Mouse (Mus musculus) midbrain, embryonic 14.5 days (tissue): ENCODE measurements around the gene Cdkl4. TPM values are rescaled to one million over a fixed set of nuclear protein-coding genes. Genes with fewer than 3 reads are reported as not detected.

Experiments used
- ATAC-seq: fragments of 200-750 bp; cut with Nextera tagmentation; 2 replicates; pipeline ENCODE4 v1.8.0; 2017; ENCODE audit warnings: moderate number of reproducible peaks, moderate library complexity; ENCODE audit not compliant: low FRiP score, low TSS enrichment
- DNase-seq: peaks from one replicate; pipeline ENCODE4 v3.0.0-alpha.2; 2015
- H3K27ac ChIP-seq: fragments of 300-500 bp; sonication (generic); replicated peaks from 2 replicates; pipeline ENCODE4 v1.5.1; 2014; ENCODE audit warnings: mild to moderate bottlenecking, low read depth, low read length, moderate library complexity
- H3K27me3 ChIP-seq: fragments of 300-500 bp; sonication (generic); 2 replicates; pipeline ENCODE4 v1.6.1; 2014; ENCODE audit warnings: low read length, control low read depth, mixed read lengths; ENCODE audit not compliant: control insufficient read depth, insufficient read depth
- H3K36me3 ChIP-seq: fragments of 300-500 bp; sonication (generic); 2 replicates; pipeline ENCODE4 v1.6.1; 2014; ENCODE audit warnings: low read length, control low read depth; ENCODE audit not compliant: control insufficient read depth, insufficient read depth
- H3K4me1 ChIP-seq: fragments of 300-500 bp; sonication (generic); 2 replicates; pipeline ENCODE4 v1.6.1; 2014; ENCODE audit warnings: mild to moderate bottlenecking, antibody characterized with exemption, low read length, control low read depth; ENCODE audit not compliant: control insufficient read depth, insufficient read depth
- H3K4me2 ChIP-seq: fragments of 300-500 bp; sonication (generic); 2 replicates; pipeline ENCODE4 v1.6.1; 2014; ENCODE audit warnings: mild to moderate bottlenecking, low read length, moderate library complexity
- H3K4me3 ChIP-seq: fragments of 300-500 bp; sonication (generic); replicated peaks from 2 replicates; pipeline ENCODE4 v1.5.1; 2014; ENCODE audit warnings: low read depth, low read length
- H3K9ac ChIP-seq: fragments of 300-500 bp; sonication (generic); replicated peaks from 2 replicates; pipeline ENCODE4 v1.6.1; 2014; ENCODE audit warnings: mild to moderate bottlenecking, low read length, moderate library complexity
- H3K9me3 ChIP-seq: fragments of 300-500 bp; sonication (generic); 2 replicates; pipeline ENCODE4 v1.6.1; 2016; ENCODE audit warnings: low read length, control low read depth, mixed read lengths; ENCODE audit not compliant: control insufficient read depth
- WGBS: fragments of 180-500 bp; shearing (Covaris S2); extraction: QIAGEN DNeasy Blood & Tissue Kit; methylation state at CpG from one replicate; pipeline ENCODE4 v1.1.7; 2014; 5-methylcytosine and 5-hydroxymethylcytosine counted together
- polyA plus RNA-seq: library from polyadenylated mRNA; unstranded; fragments of >200 nt; fragmentation: Nextera tagmentation; extraction: Ambion mirVana; gene quantifications from 2 replicates; pipeline ENCODE4 v1.2.1, GENCODE M21; 2014

Cdkl4 gene
- polyA plus RNA-seq, 1 experiment from 2014 or later = 3.2 TPM

DNA sequence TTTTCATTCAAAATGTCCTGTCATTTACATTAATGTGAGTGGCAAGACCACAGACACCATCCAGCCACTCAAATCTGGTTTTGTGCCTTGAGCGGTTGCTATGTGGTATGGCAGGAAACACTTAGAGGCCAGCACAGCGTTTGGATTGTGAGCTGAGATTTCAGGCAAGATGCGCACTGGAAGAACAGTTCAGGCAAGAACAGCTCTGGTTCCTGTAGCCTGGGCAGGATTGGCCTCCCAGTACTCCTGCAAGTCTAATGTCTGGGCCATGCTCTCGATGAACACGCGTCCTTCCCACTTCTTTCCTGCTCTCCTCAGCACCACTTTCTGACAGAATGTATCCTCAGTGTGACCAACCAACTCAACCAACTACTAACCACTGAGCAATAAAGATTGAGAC is 5.4 kb upstream of the Cdkl4 start:
- peaks cover 49% of the 10 kb centered on the region for H3K36me3 ChIP-seq
- WGBS = 99% methylated on average over 6 of the region's 6 CpGs
- no peak overlapping the region for H3K9ac ChIP-seq
- H3K4me2 ChIP-seq = no peak overlapping the region
- no peak overlapping the region for H3K27ac ChIP-seq
- H3K4me3 ChIP-seq = no peak overlapping the region
- peaks cover 2% of the 10 kb centered on the region; the same call in 1 of the 2 replicates for H3K27me3 ChIP-seq
- DNase-seq (no peak), ATAC-seq (no peak)
- H3K4me1 ChIP-seq = no peaks in the 10 kb centered on the region
- no peaks in the 10 kb centered on the region for H3K9me3 ChIP-seq

GRCm38 (mm10) chr17:80579901-80580300 is 2.3 kb upstream of the Cdkl4 start:
- Histone ChIP-seq H3K9ac (no peak overlapping the region), H3K27me3 (peaks cover 3% of the 10 kb centered on the region; the same call in 1 of the 2 replicates), H3K36me3 (peaks cover 39% of the 10 kb centered on the region), H3K4me3 (no peak overlapping the region), H3K9me3 (no peaks in the 10 kb centered on the region), H3K4me1 (peaks cover 7% of the 10 kb centered on the region), H3K27ac (no peak overlapping the region), H3K4me2 (no peak overlapping the region)
- 78% methylated on average over 6 of the region's 6 CpGs for WGBS
- DNase-seq (no peak), ATAC-seq (no peak)

GRCm38 (mm10) chr17:80579089-80579488 is 1.5 kb upstream of the Cdkl4 start:
- ATAC-seq (no peak), DNase-seq (no peak)
- Histone ChIP-seq H3K36me3 (peaks cover 31% of the 10 kb centered on the region), H3K4me2 (no peak overlapping the region), H3K4me1 (peaks cover 7% of the 10 kb centered on the region), H3K27ac (no peak overlapping the region), H3K9me3 (no peaks in the 10 kb centered on the region), H3K9ac (no peak overlapping the region), H3K4me3 (no peak overlapping the region), H3K27me3 (peaks cover 3% of the 10 kb centered on the region; the same call in 1 of the 2 replicates)
- 89% methylated on average over 9 of the region's 9 CpGs for WGBS

DNA sequence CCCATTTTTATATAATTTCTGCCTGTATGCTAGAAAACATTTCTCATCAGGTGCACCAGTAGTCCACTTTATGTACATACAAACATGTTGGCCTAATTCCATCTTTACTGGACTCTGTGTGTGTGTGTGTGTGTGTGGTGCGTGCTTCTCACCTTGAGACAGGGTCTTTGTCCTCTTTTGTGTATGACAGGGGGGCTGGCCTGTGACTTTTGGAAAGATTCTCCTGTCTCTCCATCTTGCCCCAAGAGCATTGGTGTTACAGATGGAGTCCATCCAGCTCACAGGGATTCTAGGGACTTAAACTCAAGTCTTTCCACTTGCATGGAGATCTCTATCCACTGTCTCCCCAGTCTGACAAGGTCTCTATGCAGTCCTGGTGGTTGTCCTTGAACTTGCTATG is 428 bp upstream of the Cdkl4 start:
- peaks cover 7% of the 10 kb centered on the region for H3K4me1 ChIP-seq
- H3K4me3 ChIP-seq = no peak overlapping the region
- H3K4me2 ChIP-seq = peak overlapping the region; percentile 94; the same call in 1 of the 2 replicates
- peaks cover 3% of the 10 kb centered on the region; the same call in 1 of the 2 replicates for H3K27me3 ChIP-seq
- H3K27ac ChIP-seq = no peak overlapping the region
- H3K9ac ChIP-seq = no peak overlapping the region
- H3K9me3 ChIP-seq = no peaks in the 10 kb centered on the region
- ATAC-seq (no peak), DNase-seq (no peak)
- 95% methylated on average over 1 of the region's 1 CpGs for WGBS
- peaks cover 22% of the 10 kb centered on the region for H3K36me3 ChIP-seq

DNA sequence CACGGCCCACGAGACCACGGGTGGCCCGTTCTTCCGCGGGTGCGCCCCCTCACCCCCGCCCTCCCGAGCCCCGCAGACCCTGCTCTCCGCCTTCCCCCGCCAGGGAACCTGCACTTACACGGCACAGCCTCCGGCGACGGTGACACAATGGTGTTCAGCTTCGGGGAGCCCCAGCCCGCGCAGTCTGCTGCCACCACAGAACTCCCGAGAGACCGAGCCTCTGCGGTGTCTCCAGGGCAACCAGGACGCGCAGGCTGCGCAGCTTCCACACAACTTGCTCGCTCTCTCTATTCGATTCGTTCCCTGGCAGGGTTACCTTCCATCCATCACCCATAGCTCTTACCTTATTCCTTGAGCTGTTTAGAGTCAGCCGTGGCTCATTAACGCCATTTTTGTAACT is 399 bp downstream of the Cdkl4 start:
- Histone ChIP-seq H3K9ac (peak overlapping the region; percentile 34), H3K4me3 (peak overlapping the region; percentile 45), H3K27ac (no peak overlapping the region), H3K4me1 (peaks cover 7% of the 10 kb centered on the region), H3K9me3 (no peaks in the 10 kb centered on the region), H3K36me3 (peaks cover 14% of the 10 kb centered on the region), H3K4me2 (peak overlapping the region; percentile 94), H3K27me3 (peaks cover 3% of the 10 kb centered on the region; the same call in 1 of the 2 replicates)
- ATAC-seq (peak; percentile 89), DNase-seq (peak; percentile 92)
- WGBS = under 1% methylated on average over 30 of the region's 30 CpGs

GRCm38 (mm10) chr17:80575008-80575407 is 2.6 kb downstream of the Cdkl4 start:
- WGBS = 82% methylated on average over 7 of the region's 7 CpGs
- Histone ChIP-seq H3K4me2 (no peak overlapping the region), H3K4me3 (no peak overlapping the region), H3K27me3 (peaks cover 3% of the 10 kb centered on the region; the same call in 1 of the 2 replicates), H3K4me1 (peaks cover 7% of the 10 kb centered on the region), H3K9ac (no peak overlapping the region), H3K9me3 (no peaks in the 10 kb centered on the region), H3K27ac (no peak overlapping the region), H3K36me3 (peaks cover 2% of the 10 kb centered on the region; the same call in 1 of the 2 replicates)
- ATAC-seq = no peak
- no peak for DNase-seq

DNA sequence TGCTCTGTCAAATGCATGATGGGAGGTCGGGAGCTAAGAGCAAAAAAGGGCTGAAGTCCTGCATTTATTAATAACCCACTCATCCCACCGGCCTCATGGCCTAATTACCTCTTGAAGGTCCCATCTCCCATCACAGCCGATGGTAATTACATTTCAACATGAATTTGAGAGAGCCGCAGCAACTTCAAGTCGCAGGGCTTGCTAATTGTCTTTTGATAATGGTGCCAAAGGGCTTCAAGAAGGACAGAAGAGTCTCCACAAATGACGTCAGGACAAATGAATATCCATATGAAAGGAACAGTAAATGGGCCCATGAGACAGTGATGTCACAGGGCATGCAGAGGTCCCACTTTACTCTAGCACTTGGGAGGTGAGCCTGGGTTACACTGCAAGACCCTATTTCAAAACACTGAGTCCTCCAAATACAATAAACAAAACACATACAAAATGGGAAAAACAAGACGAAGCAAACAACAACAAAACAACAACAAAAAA is 3.1 kb downstream of the Cdkl4 start:
- DNase-seq = no peak
- Histone ChIP-seq H3K36me3 (no peaks in the 10 kb centered on the region), H3K4me2 (no peak overlapping the region), H3K9ac (no peak overlapping the region), H3K27ac (no peak overlapping the region), H3K9me3 (no peaks in the 10 kb centered on the region), H3K27me3 (peaks cover 3% of the 10 kb centered on the region; the same call in 1 of the 2 replicates), H3K4me1 (peaks cover 7% of the 10 kb centered on the region), H3K4me3 (no peak overlapping the region)
- 55% methylated on average over 7 of the region's 7 CpGs for WGBS
- no peak for ATAC-seq

GRCm38 (mm10) chr17:80572187-80572935 is 5.3 kb downstream of the Cdkl4 start:
- no peak overlapping the region for H3K27ac ChIP-seq
- no peak overlapping the region for H3K9ac ChIP-seq
- 89% methylated on average over 13 of the region's 13 CpGs for WGBS
- DNase-seq (no peak), ATAC-seq (no peak)
- H3K4me3 ChIP-seq = no peak overlapping the region
- H3K9me3 ChIP-seq = no peaks in the 10 kb centered on the region
- no peak overlapping the region for H3K4me2 ChIP-seq
- no peaks in the 10 kb centered on the region for H3K36me3 ChIP-seq
- peaks cover under 1% of the 10 kb centered on the region for H3K4me1 ChIP-seq
- H3K27me3 ChIP-seq = no peaks in the 10 kb centered on the region

DNA sequence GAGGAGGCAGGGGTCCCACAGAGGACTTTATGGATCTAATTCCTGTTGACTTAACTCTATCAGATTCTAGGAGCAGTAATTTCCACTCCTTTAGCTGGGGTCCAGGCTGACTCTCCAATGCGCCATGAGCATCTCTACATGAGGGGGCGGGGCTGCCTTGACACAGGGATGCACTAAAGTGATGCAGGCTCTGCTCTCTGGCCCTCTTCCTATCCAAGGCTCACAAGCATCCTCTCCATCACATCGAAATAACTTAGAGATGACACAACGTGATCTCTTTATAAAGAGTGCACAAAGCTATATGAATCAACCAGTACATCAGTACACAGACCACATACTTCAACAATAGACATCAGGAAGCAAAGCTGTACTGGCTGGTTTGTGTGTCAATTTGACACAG is 6.2 kb downstream of the Cdkl4 start:
- H3K27ac ChIP-seq = no peak overlapping the region
- H3K27me3 ChIP-seq = no peaks in the 10 kb centered on the region
- ATAC-seq (no peak), DNase-seq (no peak)
- no peaks in the 10 kb centered on the region for H3K36me3 ChIP-seq
- WGBS = 87% methylated on average over 4 of the region's 4 CpGs
- no peaks in the 10 kb centered on the region for H3K4me1 ChIP-seq
- no peaks in the 10 kb centered on the region for H3K9me3 ChIP-seq
- H3K4me3 ChIP-seq = no peak overlapping the region
- no peak overlapping the region for H3K4me2 ChIP-seq
- H3K9ac ChIP-seq = no peak overlapping the region
